ENCODE assay signal across 15 mouse cellular contexts in the genomic region with DNA sequence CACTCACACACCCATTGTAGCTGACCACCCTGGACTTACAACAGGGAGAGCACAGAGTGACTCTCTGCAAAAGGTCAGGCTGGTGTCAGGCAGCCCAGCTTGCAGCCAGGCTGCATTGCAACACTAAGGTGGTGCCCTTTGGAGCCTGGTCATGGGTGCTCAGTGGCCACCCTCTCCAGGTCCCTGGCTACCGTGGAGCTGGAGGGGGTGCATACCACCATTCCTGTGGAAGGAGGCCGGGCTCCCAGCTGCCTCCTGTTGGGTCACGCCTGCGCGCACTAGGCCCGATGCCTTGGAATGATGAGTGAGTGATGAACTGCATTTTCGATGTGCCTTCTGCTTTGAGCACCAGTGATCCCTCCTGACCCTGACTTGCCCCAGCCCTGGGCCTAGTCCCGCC. TPM values are rescaled to one million over a fixed set of nuclear protein-coding genes. Genes with fewer than 3 reads are reported as not detected.
DNase-seq lines count a peak whose midpoint lies in the region; ATAC-seq lines count a peak whose summit lies in the region.
"Had no signal": no experiment of that assay in that cellular context is flagged by ENCODE, and none has a peak within 500 bp of the region (broad histone marks: within the 10 kb centered on the region; RNA-seq: fewer than 3 reads in every experiment).

No protein-coding gene starts in this region.

- 71% methylated on average over 8 of the region's 8 CpGs for WGBS in liver, embryonic 12.5 days (ENCODE audit: insufficient replicate concordance)

- H3K4me2 ChIP-seq in liver, embryonic 12.5 days: no peak overlapping the region
- H3K4me2 ChIP-seq: embryonic facial prominence, embryonic 12.5 days; lung, embryonic 14.5 days; midbrain, embryonic 13.5 days had no signal

- H3K4me1 ChIP-seq in liver, embryonic 12.5 days: peaks cover 32% of the 10 kb centered on the region

- peaks cover 22% of the 10 kb centered on the region for H3K36me3 ChIP-seq in liver, embryonic 12.5 days

- H3K9me3 ChIP-seq in liver, embryonic 12.5 days (replicated peaks): no peaks in the 10 kb centered on the region
- H3K9me3 ChIP-seq: embryonic facial prominence, embryonic 12.5 days; forebrain, embryonic 10.5 days; midbrain, embryonic 13.5 days had no signal

- peak overlapping the region; percentile 52 for H3K27ac ChIP-seq in liver, embryonic 12.5 days
- H3K27ac ChIP-seq: embryonic facial prominence, embryonic 12.5 days; midbrain, embryonic 13.5 days had no signal

- no peak overlapping the region for H3K9ac ChIP-seq in liver, embryonic 12.5 days
- H3K9ac ChIP-seq: embryonic facial prominence, embryonic 12.5 days; lung, embryonic 14.5 days; midbrain, embryonic 13.5 days had no signal

- H3K4me3 ChIP-seq in liver, embryonic 12.5 days: no peak overlapping the region
- H3K4me3 ChIP-seq: embryonic facial prominence, embryonic 12.5 days; forebrain, embryonic 10.5 days; midbrain, embryonic 13.5 days had no signal

- H3K27me3 ChIP-seq in liver, embryonic 12.5 days (replicated peaks): peaks cover 37% of the 10 kb centered on the region

- ATAC-seq in liver, embryonic 12.5 days: peak; percentile 67
- ATAC-seq: inflammation-experienced regulatory T-cells, adult 6 months; midbrain, embryonic 13.5 days had no signal

- DNase-seq in adrenal gland, adult 2 months: peak; percentile 49
- no peak for DNase-seq in adrenal gland, postnatal 10 days
- peak; percentile 26 for DNase-seq in kidney, adult 9 months
- no peak for DNase-seq in kidney, postnatal 14 days
- DNase-seq in lung, postnatal 10 days: peak; percentile 68
- no peak for DNase-seq in right cerebral cortex, adult 2 months (ENCODE audit: low spot score in 2 of 2)
- no peak for DNase-seq in layer of hippocampus, postnatal 14 days (ENCODE audit: low spot score in 2 of 2)
- DNase-seq: gastrocnemius, postnatal 10 days; heart, postnatal 4 days; lung, embryonic 14.5 days had no signal

RNA-seq across cellular contexts. Expression of a gene that starts 22.2 kb away (rescaled TPM):
- 1 to 10 TPM; 2.3 to 9.4 TPM for total RNA-seq in adrenal gland, adult 2 months (2021)
- 13.8 and 25.5 TPM in 2 replicates for polyA plus RNA-seq in adrenal gland, adult 2 months (2012; rRNA removed)
- under 1 TPM; 0.61 to 0.75 TPM for total RNA-seq in adrenal gland, postnatal 10 days (2021)
- polyA plus RNA-seq in liver, embryonic 12.5 days (2016; fragmentation: Nextera tagmentation; extraction: Ambion mirVana): 0.51 and 0.62 TPM in 2 replicates
- 10 to 100 TPM; 41.7 to 47.0 TPM for total RNA-seq in layer of hippocampus, postnatal 14 days (2021)
- polyA plus RNA-seq: forebrain, embryonic 10.5 days; inflammation-experienced regulatory T-cells, adult 6 months; lung, embryonic 14.5 days had no signal

RNA-seq across cellular contexts. Expression of a gene that starts 32.0 kb away (rescaled TPM):
- 1,000 to 10,000 TPM; 1,196 to 1,476 TPM for total RNA-seq in adrenal gland, adult 2 months (2021)
- 2,178 and 2,420 TPM in 2 replicates for polyA plus RNA-seq in adrenal gland, adult 2 months (2012; rRNA removed)
- 100 to 1,000 TPM; 368 to 383 TPM for total RNA-seq in adrenal gland, postnatal 10 days (2021)
- 17.1 and 17.8 TPM in 2 replicates for polyA plus RNA-seq in liver, embryonic 12.5 days (2016; fragmentation: Nextera tagmentation; extraction: Ambion mirVana)
- 10 to 100 TPM; 19.4 to 21.3 TPM for total RNA-seq in layer of hippocampus, postnatal 14 days (2021)

RNA-seq across cellular contexts. Expression of a gene that starts 52.6 kb away (rescaled TPM):
- 10 to 100 TPM; 56.7 to 76.5 TPM for total RNA-seq in adrenal gland, adult 2 months (2021)
- polyA plus RNA-seq in adrenal gland, adult 2 months (2012; rRNA removed): 87.7 and 93.1 TPM in 2 replicates
- total RNA-seq in adrenal gland, postnatal 10 days (2021): 10 to 100 TPM; 12.7 to 16.1 TPM
- 2.2 and 2.4 TPM in 2 replicates for polyA plus RNA-seq in liver, embryonic 12.5 days (2016; fragmentation: Nextera tagmentation; extraction: Ambion mirVana)
- 10 to 100 TPM in 1 of 2 experiments, 1 to 10 TPM in 1; 10.0 to 10.2 TPM for total RNA-seq in layer of hippocampus, postnatal 14 days (2021)

RNA-seq across cellular contexts. Expression of a gene that starts 57.2 kb away (rescaled TPM):
- total RNA-seq in adrenal gland, adult 2 months (2021): 10 to 100 TPM; 20.0 to 29.2 TPM
- polyA plus RNA-seq in adrenal gland, adult 2 months (2012; rRNA removed): 12.0 and 16.2 TPM in 2 replicates
- 10 to 100 TPM; 27.4 to 28.4 TPM for total RNA-seq in adrenal gland, postnatal 10 days (2021)
- polyA plus RNA-seq in liver, embryonic 12.5 days (2016; fragmentation: Nextera tagmentation; extraction: Ambion mirVana): 12.8 and 12.9 TPM in 2 replicates
- total RNA-seq in layer of hippocampus, postnatal 14 days (2021): 10 to 100 TPM; 19.3 to 19.9 TPM

RNA-seq across cellular contexts. Expression of a gene that starts 57.6 kb away (rescaled TPM):
- total RNA-seq in adrenal gland, adult 2 months (2021): 10 to 100 TPM; 23.7 to 27.9 TPM
- 26.5 and 34.7 TPM in 2 replicates for polyA plus RNA-seq in adrenal gland, adult 2 months (2012; rRNA removed)
- 10 to 100 TPM in 1 of 2 experiments, 1 to 10 TPM in 1; 9.5 to 15.7 TPM for total RNA-seq in adrenal gland, postnatal 10 days (2021)
- polyA plus RNA-seq in liver, embryonic 12.5 days (2016; fragmentation: Nextera tagmentation; extraction: Ambion mirVana): 7.5 and 8.1 TPM in 2 replicates
- 10 to 100 TPM; 15.0 to 21.2 TPM for total RNA-seq in layer of hippocampus, postnatal 14 days (2021)

Comparison
In these comparisons a context has a peak if more than half of its experiments do, and no peak if none do; other contexts are left out.
1. DNase-seq: peak in adrenal gland, adult 2 months (single experiment), kidney, adult 9 months (single experiment) and lung, postnatal 10 days (single experiment); none in adrenal gland, postnatal 10 days (single experiment), kidney, postnatal 14 days (single experiment), right cerebral cortex, adult 2 months (0 of 2) and layer of hippocampus, postnatal 14 days (0 of 2).
2. RNA of a gene that starts 22.2 kb away (total RNA-seq): 41.7 to 47.0 TPM in layer of hippocampus, postnatal 14 days; 2.3 to 9.4 TPM in adrenal gland, adult 2 months and 0.61 to 0.75 TPM in adrenal gland, postnatal 10 days; every median in the first group is over 4 times any median in the second.
3. RNA of a gene that starts 32.0 kb away (total RNA-seq): 1,196 to 1,476 TPM in adrenal gland, adult 2 months and 368 to 383 TPM in adrenal gland, postnatal 10 days; 19.4 to 21.3 TPM in layer of hippocampus, postnatal 14 days; every median in the first group is over 10 times any median in the second.